Mouse (Mus musculus): ENCODE data around the gene Tcn2. TPM values are rescaled to one million over a fixed set of nuclear protein-coding genes. Genes with fewer than 3 reads are reported as not detected.

Tcn2 gene
- polyA plus RNA-seq, 1 experiment from 2014 or later: 49.9 TPM

- no peak overlapping the region for H3K4me3 ChIP-seq (replicated peaks; ENCODE audit: low read length)
- ATAC-seq (ENCODE audit: insufficient read depth, low FRiP score): no peak
- H3K36me3 ChIP-seq (ENCODE audit: control insufficient read depth, insufficient read depth, low read length): no peaks in the 10 kb centered on the region
- no peaks in the 10 kb centered on the region for H3K9me3 ChIP-seq (replicated peaks; ENCODE audit: control insufficient read depth, low read length)
- WGBS: 89% methylated on average over 3 of the region's 3 CpGs
- H3K27me3 ChIP-seq (ENCODE audit: control insufficient read depth, insufficient read depth, low read length): no peaks in the 10 kb centered on the region
- H3K4me2 ChIP-seq (ENCODE audit: low read depth, low read length): no peak overlapping the region
- peaks cover 3% of the 10 kb centered on the region for H3K4me1 ChIP-seq (ENCODE audit: control insufficient read depth, insufficient read depth, low read length)
- no peak overlapping the region for H3K9ac ChIP-seq (ENCODE audit: low read length)
- no peak overlapping the region for H3K27ac ChIP-seq (ENCODE audit: low read length)
Measured at GRCm38 (mm10) chr11:3936318-3936717, 4.4 kb upstream of the Tcn2 start.

- H3K9me3 ChIP-seq (replicated peaks; ENCODE audit: control insufficient read depth, low read length): no peaks in the 10 kb centered on the region
- ATAC-seq (ENCODE audit: insufficient read depth, low FRiP score): no peak
Measured at GRCm38 (mm10) chr11:3935135-3935534, 3.2 kb upstream of the Tcn2 start.

DNA sequence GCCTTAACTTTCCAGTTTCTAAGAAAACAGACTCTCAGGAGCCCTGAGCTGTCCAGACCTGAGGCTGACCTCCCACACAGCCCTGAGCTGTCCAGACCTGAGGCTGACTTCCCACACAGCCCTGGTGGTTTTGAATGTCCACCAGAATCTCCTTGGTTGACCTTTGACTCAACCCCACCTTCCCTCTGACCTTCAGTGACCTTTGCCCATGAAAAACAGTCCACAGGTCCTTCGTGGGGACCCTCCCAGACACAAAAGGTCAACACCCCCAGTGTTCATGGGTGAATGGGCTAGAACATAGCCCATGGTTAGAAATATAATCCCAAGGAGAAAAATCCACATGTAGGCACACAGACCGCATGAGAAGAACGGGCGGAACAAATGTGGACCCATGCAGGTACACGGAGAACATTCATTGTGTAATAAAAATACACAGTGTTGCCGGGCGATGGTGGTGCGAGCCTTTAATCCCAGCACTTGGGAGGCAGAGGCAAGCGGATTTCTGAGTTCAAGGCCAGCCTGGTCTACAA lies 1.9 kb upstream of the Tcn2 start:
- Histone ChIP-seq H3K9me3 (replicated peaks; ENCODE audit: control insufficient read depth, low read length) (no peaks in the 10 kb centered on the region), H3K4me1 (ENCODE audit: control insufficient read depth, insufficient read depth, low read length) (peaks cover 9% of the 10 kb centered on the region), H3K27ac (ENCODE audit: low read length) (no peak overlapping the region), H3K4me2 (ENCODE audit: low read depth, low read length) (no peak overlapping the region), H3K4me3 (replicated peaks; ENCODE audit: low read length) (no peak overlapping the region), H3K36me3 (ENCODE audit: control insufficient read depth, insufficient read depth, low read length) (no peaks in the 10 kb centered on the region), H3K9ac (ENCODE audit: low read length) (no peak overlapping the region), H3K27me3 (ENCODE audit: control insufficient read depth, insufficient read depth, low read length) (no peaks in the 10 kb centered on the region)
- no peak for ATAC-seq (ENCODE audit: insufficient read depth, low FRiP score)
- 93% methylated on average over 9 of the region's 9 CpGs for WGBS

More at GRCm38 (mm10) chr11:3935135-3935534, 3.2 kb upstream of the Tcn2 start:
- no peaks in the 10 kb centered on the region for H3K27me3 ChIP-seq (ENCODE audit: control insufficient read depth, insufficient read depth, low read length)
- H3K36me3 ChIP-seq (ENCODE audit: control insufficient read depth, insufficient read depth, low read length): no peaks in the 10 kb centered on the region
- H3K9ac ChIP-seq (ENCODE audit: low read length): no peak overlapping the region
- 65% methylated on average over 4 of the region's 4 CpGs for WGBS
- H3K4me2 ChIP-seq (ENCODE audit: low read depth, low read length): no peak overlapping the region
- no peak overlapping the region for H3K27ac ChIP-seq (ENCODE audit: low read length)
- H3K4me3 ChIP-seq (replicated peaks; ENCODE audit: low read length): no peak overlapping the region
- peaks cover 9% of the 10 kb centered on the region for H3K4me1 ChIP-seq (ENCODE audit: control insufficient read depth, insufficient read depth, low read length)

GRCm38 (mm10) chr11:3930931-3931330 lies 1.0 kb downstream of the Tcn2 start:
- ATAC-seq (ENCODE audit: insufficient read depth, low FRiP score): no peak
- H3K9me3 ChIP-seq (replicated peaks; ENCODE audit: control insufficient read depth, low read length): no peaks in the 10 kb centered on the region
- no peaks in the 10 kb centered on the region for H3K27me3 ChIP-seq (ENCODE audit: control insufficient read depth, insufficient read depth, low read length)
- no peak overlapping the region for H3K27ac ChIP-seq (ENCODE audit: low read length)
- peak overlapping the region; percentile 58 for H3K4me3 ChIP-seq (replicated peaks; ENCODE audit: low read length)
- WGBS: 25% methylated on average over 6 of the region's 6 CpGs
- peak overlapping the region; percentile 74 for H3K4me2 ChIP-seq (ENCODE audit: low read depth, low read length)
- peaks cover 9% of the 10 kb centered on the region for H3K4me1 ChIP-seq (ENCODE audit: control insufficient read depth, insufficient read depth, low read length)
- no peaks in the 10 kb centered on the region for H3K36me3 ChIP-seq (ENCODE audit: control insufficient read depth, insufficient read depth, low read length)
- H3K9ac ChIP-seq (ENCODE audit: low read length): peak overlapping the region; percentile 72

DNA sequence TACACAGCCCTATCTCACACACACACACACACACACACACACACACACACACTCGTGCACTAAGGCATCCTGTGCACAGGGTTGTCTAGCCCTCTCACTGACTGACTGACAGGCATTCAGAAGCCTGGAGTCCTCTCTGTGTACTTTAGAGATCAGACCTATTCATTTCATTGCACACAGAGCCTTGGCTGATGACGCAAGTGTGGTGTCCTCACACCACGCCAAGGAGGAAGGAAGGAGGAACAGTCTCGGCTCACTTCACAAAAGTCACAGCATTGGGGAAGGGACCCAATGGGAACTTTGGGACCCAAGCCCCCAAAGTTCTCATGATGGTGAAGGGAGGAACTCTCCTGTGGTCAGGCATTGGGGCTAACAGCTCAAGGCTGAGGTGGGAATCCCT lies 1.9 kb downstream of the Tcn2 start:
- Histone ChIP-seq H3K27ac (ENCODE audit: low read length) (no peak overlapping the region), H3K4me2 (ENCODE audit: low read depth, low read length) (no peak overlapping the region), H3K4me3 (replicated peaks; ENCODE audit: low read length) (no peak overlapping the region), H3K27me3 (ENCODE audit: control insufficient read depth, insufficient read depth, low read length) (no peaks in the 10 kb centered on the region), H3K9ac (ENCODE audit: low read length) (no peak overlapping the region), H3K9me3 (replicated peaks; ENCODE audit: control insufficient read depth, low read length) (no peaks in the 10 kb centered on the region), H3K36me3 (ENCODE audit: control insufficient read depth, insufficient read depth, low read length) (no peaks in the 10 kb centered on the region), H3K4me1 (ENCODE audit: control insufficient read depth, insufficient read depth, low read length) (peaks cover 9% of the 10 kb centered on the region)
- WGBS: 67% methylated on average over 4 of the region's 4 CpGs
- ATAC-seq (ENCODE audit: insufficient read depth, low FRiP score): no peak

- WGBS: 88% methylated on average over 10 of the region's 10 CpGs
- H3K27me3 ChIP-seq (ENCODE audit: control insufficient read depth, insufficient read depth, low read length): no peaks in the 10 kb centered on the region
- H3K4me2 ChIP-seq (ENCODE audit: low read depth, low read length): no peak overlapping the region
Measured at GRCm38 (mm10) chr11:3925916-3926315, 6.0 kb downstream of the Tcn2 start.

GRCm38 (mm10) chr11:3922731-3923130 lies 9.2 kb downstream of the Tcn2 start:
- no peak overlapping the region for H3K27ac ChIP-seq (ENCODE audit: low read length)
- no peak overlapping the region for H3K4me2 ChIP-seq (ENCODE audit: low read depth, low read length)
- H3K27me3 ChIP-seq (ENCODE audit: control insufficient read depth, insufficient read depth, low read length): no peaks in the 10 kb centered on the region
- no peak for ATAC-seq (ENCODE audit: insufficient read depth, low FRiP score)
- no peak overlapping the region for H3K4me3 ChIP-seq (replicated peaks; ENCODE audit: low read length)
- H3K9me3 ChIP-seq (replicated peaks; ENCODE audit: control insufficient read depth, low read length): no peaks in the 10 kb centered on the region
- 95% methylated on average over 6 of the region's 6 CpGs for WGBS
- H3K36me3 ChIP-seq (ENCODE audit: control insufficient read depth, insufficient read depth, low read length): peaks cover 3% of the 10 kb centered on the region; the same call in 1 of the 2 replicates
- no peaks in the 10 kb centered on the region for H3K4me1 ChIP-seq (ENCODE audit: control insufficient read depth, insufficient read depth, low read length)
- H3K9ac ChIP-seq (ENCODE audit: low read length): no peak overlapping the region

More at GRCm38 (mm10) chr11:3925916-3926315, 6.0 kb downstream of the Tcn2 start:
- no peak overlapping the region for H3K4me3 ChIP-seq (replicated peaks; ENCODE audit: low read length)
- H3K36me3 ChIP-seq (ENCODE audit: control insufficient read depth, insufficient read depth, low read length): peaks cover 3% of the 10 kb centered on the region; the same call in 1 of the 2 replicates
- peaks cover 1% of the 10 kb centered on the region; the same call in 1 of the 2 replicates for H3K4me1 ChIP-seq (ENCODE audit: control insufficient read depth, insufficient read depth, low read length)
- H3K27ac ChIP-seq (ENCODE audit: low read length): no peak overlapping the region
- ATAC-seq (ENCODE audit: insufficient read depth, low FRiP score): no peak
- no peaks in the 10 kb centered on the region for H3K9me3 ChIP-seq (replicated peaks; ENCODE audit: control insufficient read depth, low read length)
- no peak overlapping the region for H3K9ac ChIP-seq (ENCODE audit: low read length)

DNA sequence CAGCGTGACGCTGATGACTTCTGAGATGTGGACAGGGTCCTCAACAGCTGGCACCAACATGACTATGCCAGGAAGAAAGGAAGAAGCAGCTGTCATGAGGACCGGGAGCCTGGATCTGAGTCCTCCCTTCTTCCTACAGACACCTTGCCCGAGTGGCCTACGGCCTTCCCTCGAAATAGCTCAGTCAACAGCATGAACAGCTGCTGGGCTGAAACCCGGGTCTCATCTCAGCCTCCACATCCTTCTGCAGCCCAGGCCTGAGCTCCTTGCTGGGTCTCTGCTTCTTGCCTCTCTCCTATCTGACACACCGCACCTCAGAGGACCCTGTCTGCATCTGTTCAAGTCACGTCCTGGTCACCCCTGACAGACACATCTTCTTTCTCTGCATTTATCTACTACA lies 9.8 kb downstream of the Tcn2 start:
- Histone ChIP-seq H3K27ac (ENCODE audit: low read length) (no peak overlapping the region), H3K9ac (ENCODE audit: low read length) (no peak overlapping the region), H3K4me2 (ENCODE audit: low read depth, low read length) (no peak overlapping the region), H3K4me3 (replicated peaks; ENCODE audit: low read length) (no peak overlapping the region), H3K9me3 (replicated peaks; ENCODE audit: control insufficient read depth, low read length) (no peaks in the 10 kb centered on the region), H3K27me3 (ENCODE audit: control insufficient read depth, insufficient read depth, low read length) (no peaks in the 10 kb centered on the region), H3K36me3 (ENCODE audit: control insufficient read depth, insufficient read depth, low read length) (peaks cover 3% of the 10 kb centered on the region; the same call in 1 of the 2 replicates), H3K4me1 (ENCODE audit: control insufficient read depth, insufficient read depth, low read length) (no peaks in the 10 kb centered on the region)
- no peak for ATAC-seq (ENCODE audit: insufficient read depth, low FRiP score)
- WGBS: 92% methylated on average over 9 of the region's 9 CpGs

DNA sequence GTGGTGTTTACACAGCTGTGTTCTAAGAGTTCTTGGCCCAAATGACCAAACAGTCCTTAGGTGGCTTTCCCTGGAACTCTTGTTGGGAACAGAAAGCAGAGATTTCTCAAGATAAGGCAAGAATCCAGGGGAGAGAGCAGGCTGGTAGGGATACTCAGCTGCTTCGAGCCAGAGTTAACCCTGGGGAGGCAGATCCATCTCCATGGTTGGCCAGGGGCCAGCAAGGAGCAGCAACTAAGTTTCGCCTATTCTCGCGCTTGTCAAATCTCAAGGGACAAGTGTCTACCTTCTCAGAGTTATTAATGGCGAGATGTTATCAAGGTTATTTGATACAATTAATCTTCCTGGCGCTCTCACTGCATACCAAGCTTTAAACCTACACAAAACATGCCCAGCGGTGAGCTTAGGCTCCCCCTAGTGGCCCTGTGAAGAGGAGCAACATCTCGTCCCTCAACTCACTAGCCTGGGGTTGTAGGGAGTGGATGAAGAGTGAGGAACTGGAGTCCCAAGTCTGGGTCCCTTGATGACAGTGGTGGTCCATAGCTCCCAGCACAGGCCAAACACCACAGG lies 10.6 kb downstream of the Tcn2 start:
- Histone ChIP-seq H3K4me2 (ENCODE audit: low read depth, low read length) (no peak overlapping the region), H3K4me1 (ENCODE audit: control insufficient read depth, insufficient read depth, low read length) (no peaks in the 10 kb centered on the region), H3K27me3 (ENCODE audit: control insufficient read depth, insufficient read depth, low read length) (no peaks in the 10 kb centered on the region), H3K36me3 (ENCODE audit: control insufficient read depth, insufficient read depth, low read length) (peaks cover 3% of the 10 kb centered on the region; the same call in 1 of the 2 replicates), H3K27ac (ENCODE audit: low read length) (no peak overlapping the region), H3K9ac (ENCODE audit: low read length) (no peak overlapping the region), H3K9me3 (replicated peaks; ENCODE audit: control insufficient read depth, low read length) (no peaks in the 10 kb centered on the region), H3K4me3 (replicated peaks; ENCODE audit: low read length) (no peak overlapping the region)
- no peak for ATAC-seq (ENCODE audit: insufficient read depth, low FRiP score)
- 37% methylated on average over 8 of the region's 8 CpGs for WGBS
